Mouse (Mus musculus): ENCODE results near the gene Nucks1.
A peak's percentile ranks its signal among the peaks of the same experiment; 100 is the strongest.

Gene Nucks1

GRCm38 (mm10) chr1:131964100-131964499 is 53.8 kb downstream of the Nucks1 start:
- no peak for DNase-seq (ENCODE audit: extremely low spot score, low read depth, low spot score)

- DNase-seq (ENCODE audit: extremely low spot score, low read depth, low spot score) = no peak
Observed at GRCm38 (mm10) chr1:131964580-131964979, 54.2 kb downstream of the Nucks1 start.

- DNase-seq (ENCODE audit: extremely low spot score, low read depth, low spot score) = no peak
Observed at GRCm38 (mm10) chr1:131965818-131966217, 55.5 kb downstream of the Nucks1 start.

- no peak for DNase-seq (ENCODE audit: extremely low spot score, low read depth, low spot score)
Observed at GRCm38 (mm10) chr1:131967336-131967735, 57.0 kb downstream of the Nucks1 start.

DNA sequence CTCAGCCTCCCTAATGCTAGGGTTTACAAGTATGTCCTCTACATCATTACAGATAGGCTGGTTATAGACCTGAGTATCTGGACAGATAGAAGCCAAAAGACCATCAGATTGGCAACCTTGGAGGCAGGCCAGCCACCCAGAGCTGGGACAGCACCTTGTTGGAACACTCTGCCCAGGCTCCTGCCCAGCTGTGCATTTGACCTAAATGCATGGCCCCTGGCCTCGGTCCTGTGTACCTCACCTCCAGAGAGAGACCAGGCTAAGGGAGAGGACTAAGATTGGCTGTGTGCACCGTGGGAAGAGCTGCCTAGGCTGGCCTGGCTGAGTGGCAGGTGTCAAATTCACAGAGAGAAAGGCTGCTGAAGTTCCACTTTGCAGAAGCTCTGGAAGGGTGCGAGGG is 58.2 kb downstream of the Nucks1 start:
- no peak for DNase-seq (ENCODE audit: extremely low spot score, low read depth, low spot score)

GRCm38 (mm10) chr1:131968983-131969382 is 58.6 kb downstream of the Nucks1 start:
- DNase-seq (ENCODE audit: extremely low spot score, low read depth, low spot score) = no peak

DNA sequence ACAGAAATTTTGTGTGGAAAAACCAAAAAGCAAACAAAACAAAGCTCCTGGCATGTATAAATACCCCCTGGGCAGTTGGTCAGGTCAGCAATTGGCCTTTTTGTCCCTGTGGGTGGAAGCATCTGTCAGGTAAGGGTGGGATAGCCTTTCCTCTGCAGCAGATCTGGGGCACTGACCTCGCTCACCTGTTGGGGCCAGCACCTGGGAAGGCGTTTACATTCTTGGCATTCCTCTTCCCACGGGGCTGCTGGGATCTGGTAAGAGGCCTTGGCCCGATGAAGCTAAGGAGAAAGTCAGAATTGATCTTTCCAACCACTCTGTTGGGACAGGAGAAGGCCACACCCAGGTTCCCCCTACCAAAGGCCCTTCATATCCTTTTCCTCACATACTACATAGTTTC is 59.5 kb downstream of the Nucks1 start:
- DNase-seq (ENCODE audit: extremely low spot score, low read depth, low spot score) = no peak

DNA sequence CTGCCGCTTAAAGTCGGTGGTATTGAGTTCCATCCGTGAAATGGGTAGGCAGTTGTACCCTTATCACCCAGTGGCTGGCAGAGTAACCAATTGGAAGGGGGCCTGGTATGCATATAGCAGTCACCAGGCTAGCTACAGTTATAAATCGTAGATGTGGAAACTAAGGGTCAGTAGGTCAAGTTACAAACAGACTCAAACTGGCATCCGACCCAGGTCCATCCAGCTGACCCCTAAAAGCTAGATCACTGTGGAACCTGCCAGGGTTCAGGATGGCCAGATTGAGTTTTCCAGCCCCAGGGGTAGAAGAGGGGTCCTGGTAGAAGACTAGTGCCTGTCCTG is 60.0 kb downstream of the Nucks1 start:
- no peak for DNase-seq (ENCODE audit: extremely low spot score, low read depth, low spot score)

- DNase-seq (ENCODE audit: extremely low spot score, low read depth, low spot score) = no peak
Observed at GRCm38 (mm10) chr1:131970661-131971520, 60.6 kb downstream of the Nucks1 start.

- no peak for DNase-seq (ENCODE audit: extremely low spot score, low read depth, low spot score)
Observed at GRCm38 (mm10) chr1:131971771-131972497, 61.6 kb downstream of the Nucks1 start.

- DNase-seq (ENCODE audit: extremely low spot score, low read depth, low spot score) = no peak
Observed at GRCm38 (mm10) chr1:131972498-131973334, 62.4 kb downstream of the Nucks1 start.

DNA sequence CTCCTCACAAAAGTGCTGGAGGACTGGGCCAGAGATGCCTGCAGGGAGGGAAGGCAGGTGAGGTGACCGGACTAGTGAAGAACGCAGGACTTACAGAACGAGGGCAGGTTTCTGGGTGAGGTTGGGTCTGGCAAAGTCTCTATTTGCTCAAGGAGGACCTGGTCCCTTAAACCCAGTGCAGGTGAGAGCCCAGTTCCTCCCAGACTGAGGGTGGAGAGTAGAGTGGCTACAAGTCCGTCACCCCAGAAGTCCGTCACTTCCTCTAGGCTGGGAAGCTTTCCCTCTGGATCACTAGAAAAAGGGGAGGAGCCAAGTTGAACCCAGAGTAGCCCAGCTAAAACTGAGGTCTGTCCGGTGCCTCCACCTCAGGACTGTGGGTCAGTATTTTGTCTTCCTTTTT is 63.7 kb downstream of the Nucks1 start:
- DNase-seq (ENCODE audit: extremely low spot score, low read depth, low spot score) = no peak

DNA sequence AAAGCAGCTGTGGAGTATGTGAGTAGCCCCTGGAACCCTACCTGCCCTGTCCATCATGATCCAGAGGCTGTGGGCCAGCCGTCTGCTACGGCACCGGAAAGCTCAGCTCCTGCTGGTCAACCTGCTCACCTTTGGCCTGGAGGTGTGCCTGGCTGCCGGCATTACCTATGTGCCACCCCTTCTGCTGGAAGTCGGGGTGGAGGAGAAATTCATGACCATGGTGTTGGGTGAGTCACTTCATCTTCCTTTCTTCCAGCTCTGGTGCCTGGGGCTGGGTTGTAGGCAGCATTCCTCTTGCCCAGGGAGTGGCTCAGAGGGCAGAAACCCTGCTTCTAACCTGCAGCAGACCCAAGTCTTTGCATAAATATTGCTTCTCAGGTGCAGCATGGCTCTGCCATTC is 66.6 kb downstream of the Nucks1 start:
- no peak for DNase-seq (ENCODE audit: extremely low spot score, low read depth, low spot score)

- no peak for DNase-seq (ENCODE audit: extremely low spot score, low read depth, low spot score)
Observed at GRCm38 (mm10) chr1:131980471-131980870, 70.1 kb downstream of the Nucks1 start.

DNA sequence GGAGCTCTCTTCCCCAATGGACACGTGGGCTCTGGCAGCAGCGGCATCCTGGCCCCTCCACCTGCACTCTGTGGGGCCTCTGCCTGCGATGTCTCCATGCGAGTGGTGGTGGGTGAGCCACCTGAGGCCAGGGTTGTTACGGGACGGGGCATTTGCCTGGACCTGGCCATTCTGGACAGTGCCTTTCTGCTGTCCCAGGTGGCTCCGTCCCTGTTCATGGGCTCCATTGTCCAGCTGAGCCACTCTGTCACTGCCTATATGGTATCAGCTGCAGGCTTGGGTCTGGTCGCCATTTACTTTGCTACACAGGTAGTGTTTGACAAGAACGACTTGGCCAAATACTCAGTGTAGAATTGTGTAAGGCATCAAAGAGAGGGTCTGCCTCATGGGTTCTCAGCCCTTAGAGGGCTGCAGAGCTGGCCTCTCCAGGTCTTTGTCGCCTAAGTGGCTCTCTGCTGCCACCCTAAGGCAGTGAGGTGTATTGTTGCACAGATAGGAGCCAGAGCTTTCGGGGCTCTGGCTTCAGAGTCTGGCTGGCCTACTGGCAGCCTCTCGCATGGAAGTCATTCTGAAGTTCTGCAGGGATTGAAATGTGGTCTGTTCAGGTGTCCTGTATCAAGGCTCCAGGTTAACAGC is 71.2 kb downstream of the Nucks1 start:
- DNase-seq (ENCODE audit: extremely low spot score, low read depth, low spot score) = peak; percentile 61

DNA sequence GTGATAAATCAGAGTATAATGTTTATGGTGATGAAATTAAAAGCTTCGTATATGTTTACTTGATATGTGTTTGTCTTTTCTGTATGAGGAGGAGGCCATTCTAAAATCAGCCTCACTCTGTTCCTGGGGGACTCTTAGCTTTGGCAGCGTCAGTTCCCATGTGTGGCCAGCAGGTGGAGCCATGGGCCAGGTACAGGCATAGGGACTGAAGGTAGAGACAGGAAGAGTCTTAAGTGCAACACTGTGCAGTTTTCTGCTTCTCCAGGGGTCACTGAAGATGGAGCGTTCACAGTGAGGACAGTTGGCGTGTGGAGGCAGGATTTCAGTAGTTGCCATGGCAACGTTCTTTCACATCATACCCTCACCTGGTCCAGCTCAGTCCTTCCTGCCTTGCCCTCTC is 72.6 kb downstream of the Nucks1 start:
- no peak for DNase-seq (ENCODE audit: extremely low spot score, low read depth, low spot score)

GRCm38 (mm10) chr1:131983806-131984205 is 73.5 kb downstream of the Nucks1 start:
- no peak for DNase-seq (ENCODE audit: extremely low spot score, low read depth, low spot score)

Data from hindlimb bud, embryonic 11.5 days (tissue).